Mouse (Mus musculus) embryonic facial prominence, embryonic 14.5 days (tissue): ENCODE results near the gene Tab1. TPM values are rescaled to one million over a fixed set of nuclear protein-coding genes. Genes with fewer than 3 reads are reported as not detected.

Experiments used
- ATAC-seq: fragments of 200-750 bp; cut with Nextera tagmentation; 2 replicates; pipeline ENCODE4 v1.8.0; 2017; ENCODE audit warnings: low read depth, moderate number of reproducible peaks, moderate TSS enrichment
- DNase-seq: peaks from one replicate; pipeline ENCODE4 v3.0.0-alpha.2; 2015; ENCODE audit warnings: low spot score
- H3K27ac ChIP-seq: fragments of 300-500 bp; sonication (generic); replicated peaks from 2 replicates; pipeline ENCODE4 v1.5.1; 2014; ENCODE audit warnings: low read depth, mild to moderate bottlenecking, low read length, moderate library complexity
- H3K27me3 ChIP-seq: fragments of 300-500 bp; sonication (generic); replicated peaks from 2 replicates; pipeline ENCODE4 v1.6.1; 2014; ENCODE audit warnings: low read length; ENCODE audit not compliant: control insufficient read depth, insufficient read depth
- H3K36me3 ChIP-seq: fragments of 300-500 bp; sonication (generic); 2 replicates; pipeline ENCODE4 v1.6.1; 2014; ENCODE audit warnings: low read length, mixed read lengths; ENCODE audit not compliant: control insufficient read depth, insufficient read depth
- H3K4me1 ChIP-seq: fragments of 300-500 bp; sonication (generic); 2 replicates; pipeline ENCODE4 v1.6.1; 2014; ENCODE audit warnings: antibody characterized with exemption, low read length; ENCODE audit not compliant: control insufficient read depth, insufficient read depth
- H3K4me2 ChIP-seq: fragments of 300-500 bp; sonication (generic); 2 replicates; pipeline ENCODE4 v1.6.1; 2014; ENCODE audit warnings: low read depth, mild to moderate bottlenecking, low read length, moderate library complexity, mixed read lengths
- H3K4me3 ChIP-seq: fragments of 300-500 bp; sonication (generic); 2 replicates; pipeline ENCODE4 v1.5.1; 2014; ENCODE audit warnings: low read depth, mild to moderate bottlenecking, low read length
- H3K9ac ChIP-seq: fragments of 300-500 bp; sonication (generic); 2 replicates; pipeline ENCODE4 v1.6.1; 2014; ENCODE audit warnings: low read depth, mild to moderate bottlenecking, low read length, moderate library complexity, mixed read lengths
- H3K9me3 ChIP-seq: fragments of 300-500 bp; sonication (generic); 2 replicates; pipeline ENCODE4 v1.6.1; 2016; ENCODE audit warnings: low read length; ENCODE audit not compliant: control insufficient read depth
- WGBS: fragments of 180-500 bp; shearing (Covaris S2); extraction: QIAGEN DNeasy Blood & Tissue Kit; methylation state at CpG from one replicate; pipeline ENCODE4 v1.1.7; 2014; 5-methylcytosine and 5-hydroxymethylcytosine counted together
- polyA plus RNA-seq: library from polyadenylated mRNA; unstranded; fragments of >200 nt; fragmentation: Nextera tagmentation; extraction: Ambion mirVana; gene quantifications from 2 replicates; pipeline ENCODE4 v1.2.1, GENCODE M21; 2014

The Tab1 gene
- polyA plus RNA-seq, 1 experiment from 2014 or later = 27.6 TPM

GRCm38 (mm10) chr15:80092041-80092441 lies 40.9 kb upstream of the Tab1 start:
- Histone ChIP-seq H3K4me3 (peak overlapping the region; percentile 68), H3K27ac (no peak overlapping the region), H3K9ac (0 out of 2 replicates have a peak overlapping the region, but pooled peaks have one; percentile 70), H3K4me1 (no peaks in the 10 kb centered on the region), H3K36me3 (no peaks in the 10 kb centered on the region), H3K4me2 (peak overlapping the region; percentile 98; the same call in 1 of the 2 replicates), H3K9me3 (no peaks in the 10 kb centered on the region), H3K27me3 (peaks cover 51% of the 10 kb centered on the region)
- DNase-seq = no peak
- no peak for ATAC-seq
- WGBS = 15% methylated on average over 7 of the region's 7 CpGs

GRCm38 (mm10) chr15:80092599-80092998 lies 40.3 kb upstream of the Tab1 start:
- Histone ChIP-seq H3K36me3 (no peaks in the 10 kb centered on the region), H3K9me3 (no peaks in the 10 kb centered on the region), H3K4me3 (no peak overlapping the region), H3K27me3 (peaks cover 51% of the 10 kb centered on the region), H3K9ac (no peak overlapping the region), H3K4me1 (0 out of 2 replicates have a peak, but pooled peaks cover 4% of the 10 kb centered on the region), H3K4me2 (no peak overlapping the region), H3K27ac (no peak overlapping the region)
- no peak for ATAC-seq
- WGBS = 20% methylated on average over 8 of the region's 8 CpGs
- no peak for DNase-seq

DNA sequence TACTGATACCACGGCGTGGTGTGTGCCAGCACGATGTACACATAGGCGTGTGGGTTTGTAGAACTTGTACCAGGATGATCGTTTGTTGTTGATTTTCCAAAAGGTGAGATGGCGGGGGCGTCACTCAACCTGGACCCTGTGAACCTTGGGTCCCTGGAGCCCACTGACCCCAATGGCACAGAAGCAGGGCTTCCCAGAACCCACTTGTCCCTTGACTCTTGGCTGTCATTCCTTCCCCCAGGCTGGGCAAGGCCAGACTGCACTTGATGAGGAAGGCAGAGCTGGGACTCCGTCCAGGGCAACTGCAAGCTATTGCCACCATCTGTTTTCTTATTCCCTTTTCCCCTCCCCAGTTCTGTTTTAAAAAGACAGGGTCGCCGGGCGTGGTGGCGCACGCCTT lies 38.7 kb upstream of the Tab1 start:
- no peak overlapping the region for H3K9ac ChIP-seq
- 86% methylated on average over 13 of the region's 13 CpGs for WGBS

DNA sequence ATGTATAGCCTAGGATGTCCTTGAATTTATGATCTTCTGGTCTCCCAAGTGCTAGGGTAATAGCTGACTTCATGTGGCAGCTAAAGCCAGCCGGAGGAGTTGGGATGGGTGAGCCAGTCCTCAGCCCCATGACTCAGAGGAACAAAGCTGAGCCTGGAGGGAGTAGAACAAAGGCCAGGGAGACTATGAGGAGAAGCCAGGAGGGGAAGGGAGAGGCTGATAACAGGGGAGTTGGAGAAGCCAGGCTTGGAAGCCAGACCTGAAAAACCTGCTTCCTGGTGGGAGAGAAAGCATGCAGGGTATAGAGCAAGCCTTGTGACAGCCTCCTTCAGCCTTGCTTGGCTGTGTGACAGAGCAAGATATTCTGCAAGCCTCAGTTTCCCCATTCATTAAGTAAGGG lies 37.3 kb upstream of the Tab1 start:
- no peaks in the 10 kb centered on the region for H3K36me3 ChIP-seq
- ATAC-seq (no peak), DNase-seq (peak; percentile 43)
- WGBS = 61% methylated on average over 1 of the region's 1 CpGs
- no peak overlapping the region for H3K9ac ChIP-seq
- H3K4me2 ChIP-seq = no peak overlapping the region
- H3K27me3 ChIP-seq = peaks cover 34% of the 10 kb centered on the region
- no peaks in the 10 kb centered on the region for H3K9me3 ChIP-seq
- H3K27ac ChIP-seq = no peak overlapping the region
- 0 out of 2 replicates have a peak, but pooled peaks cover 8% of the 10 kb centered on the region for H3K4me1 ChIP-seq
- no peak overlapping the region for H3K4me3 ChIP-seq

More for the DNA sequence above, 38.7 kb upstream of the Tab1 start:
- H3K4me2 ChIP-seq = no peak overlapping the region
- ATAC-seq = no peak
- no peaks in the 10 kb centered on the region for H3K36me3 ChIP-seq
- H3K27ac ChIP-seq = no peak overlapping the region
- DNase-seq = no peak
- 0 out of 2 replicates have a peak, but pooled peaks cover 8% of the 10 kb centered on the region for H3K4me1 ChIP-seq
- no peak overlapping the region for H3K4me3 ChIP-seq
- H3K27me3 ChIP-seq = peaks cover 48% of the 10 kb centered on the region
- H3K9me3 ChIP-seq = no peaks in the 10 kb centered on the region

- Histone ChIP-seq H3K27ac (no peak overlapping the region), H3K27me3 (peaks cover 26% of the 10 kb centered on the region)
- 62% methylated on average over 10 of the region's 10 CpGs for WGBS
These were observed 36.5 kb upstream of the Tab1 start for GRCm38 (mm10) chr15:80096406-80096805.

GRCm38 (mm10) chr15:80096946-80097881 lies 35.7 kb upstream of the Tab1 start:
- Histone ChIP-seq H3K4me2 (peak overlapping the region; percentile 32; the same call in 1 of the 2 replicates), H3K27ac (no peak overlapping the region), H3K4me1 (0 out of 2 replicates have a peak, but pooled peaks cover 8% of the 10 kb centered on the region), H3K27me3 (peaks cover 18% of the 10 kb centered on the region), H3K4me3 (no peak overlapping the region), H3K36me3 (no peaks in the 10 kb centered on the region), H3K9me3 (no peaks in the 10 kb centered on the region), H3K9ac (no peak overlapping the region)
- ATAC-seq (peak; percentile 83), DNase-seq (peak; percentile 73)
- WGBS = 15% methylated on average over 17 of the region's 20 CpGs

More at GRCm38 (mm10) chr15:80096406-80096805, 36.5 kb upstream of the Tab1 start:
- Histone ChIP-seq H3K4me3 (no peak overlapping the region), H3K4me1 (0 out of 2 replicates have a peak, but pooled peaks cover 8% of the 10 kb centered on the region), H3K4me2 (no peak overlapping the region), H3K9me3 (no peaks in the 10 kb centered on the region), H3K9ac (no peak overlapping the region), H3K36me3 (no peaks in the 10 kb centered on the region)
- no peak for DNase-seq
- no peak for ATAC-seq

- 32% methylated on average over 8 of the region's 8 CpGs for WGBS
- peak; percentile 10; the same call in 1 of the 2 replicates for ATAC-seq
These were observed 34.9 kb upstream of the Tab1 start for GRCm38 (mm10) chr15:80097999-80098461.

GRCm38 (mm10) chr15:80098809-80099208 lies 34.1 kb upstream of the Tab1 start:
- H3K4me3 ChIP-seq = no peak overlapping the region
- H3K4me2 ChIP-seq = no peak overlapping the region

More at GRCm38 (mm10) chr15:80097999-80098461, 34.9 kb upstream of the Tab1 start:
- Histone ChIP-seq H3K27me3 (peaks cover 10% of the 10 kb centered on the region; the same call in 1 of the 2 replicates), H3K4me3 (no peak overlapping the region), H3K36me3 (no peaks in the 10 kb centered on the region), H3K9ac (no peak overlapping the region), H3K27ac (no peak overlapping the region), H3K9me3 (no peaks in the 10 kb centered on the region), H3K4me2 (no peak overlapping the region), H3K4me1 (0 out of 2 replicates have a peak, but pooled peaks cover 8% of the 10 kb centered on the region)
- DNase-seq = no peak

More at GRCm38 (mm10) chr15:80098809-80099208, 34.1 kb upstream of the Tab1 start:
- Histone ChIP-seq H3K4me1 (0 out of 2 replicates have a peak, but pooled peaks cover 8% of the 10 kb centered on the region), H3K9me3 (no peaks in the 10 kb centered on the region), H3K36me3 (no peaks in the 10 kb centered on the region), H3K27me3 (peaks cover 5% of the 10 kb centered on the region; the same call in 1 of the 2 replicates), H3K27ac (no peak overlapping the region), H3K9ac (no peak overlapping the region)
- 56% methylated on average over 5 of the region's 9 CpGs for WGBS
- peak; percentile 39 for DNase-seq
- no peak for ATAC-seq
